Mouse (Mus musculus) liver, embryonic 14.5 days (tissue): ENCODE results near the gene Foxj3.

Experiments
- CTCF ChIP-seq: IDR thresholded peaks from 2 replicates; pipeline ENCODE4 v1.5.1; 2016; ENCODE audit warnings: antibody characterized with exemption, low read depth, control low read depth
- EP300 ChIP-seq: IDR thresholded peaks from 2 replicates; pipeline ENCODE4 v1.6.1; 2016; ENCODE audit warnings: antibody characterized with exemption, low read depth

DNA sequence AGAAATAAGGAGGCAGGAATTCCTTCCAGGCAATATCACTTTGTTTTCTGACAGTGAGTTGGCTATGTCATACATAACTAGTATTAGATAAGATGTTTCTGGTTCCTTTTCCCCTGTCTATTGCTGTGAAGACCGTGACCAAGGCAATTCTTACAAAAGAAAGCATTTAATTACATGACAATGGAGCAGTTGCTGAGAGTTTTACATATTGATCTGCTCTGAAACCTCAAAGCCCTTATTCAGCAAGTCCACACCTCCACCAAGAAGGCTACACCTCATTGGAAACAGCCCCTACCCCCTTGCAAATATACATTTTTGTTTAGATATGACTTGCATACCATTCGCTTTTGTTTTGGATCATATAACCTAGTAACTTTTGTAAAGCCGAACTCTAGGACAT is 55.7 kb downstream of the Foxj3 start:
- TF ChIP-seq CTCF (no peak), EP300 (no peak)
